Mouse (Mus musculus) macrophage (primary cell): Measurements from ENCODE around the gene Gm43064. TPM values are rescaled to one million over a fixed set of nuclear protein-coding genes. Genes with fewer than 3 reads are reported as not detected.

Experiments used
- polyA plus RNA-seq: library from polyadenylated mRNA; stranded (reverse); fragments of 250-400 nt; gene quantifications from 3 replicates; pipeline ENCODE4 v1.2.4, GENCODE M21; 2018; ENCODE audit warnings: inconsistent platforms

Gene Gm43064
- polyA plus RNA-seq, 1 experiment from 2014 or later = not detected

Other genes with a start within 250 kb of the Gm43064 start
- not detected in 3 replicates for gene Syt6, start 234.3 kb upstream of the Gm43064 start, polyA plus RNA-seq
- gene Atg4a-ps, start 163.5 kb upstream of the Gm43064 start, polyA plus RNA-seq = 0.18 to 0.29 TPM (median 0.23 TPM) in 3 replicates
- gene Olfml3, start 71.6 kb upstream of the Gm43064 start, polyA plus RNA-seq = 0.04 to 0.85 TPM (median 0.12 TPM) in 3 replicates
- not detected in 3 replicates for gene Gm10964, start 70.2 kb upstream of the Gm43064 start, polyA plus RNA-seq
- 29.3 to 50.0 TPM (median 35.0 TPM) in 3 replicates for gene Hipk1, start 18.0 kb upstream of the Gm43064 start, polyA plus RNA-seq
- gene Dclre1b, start 129 bp upstream of the Gm43064 start, polyA plus RNA-seq = 4.8 to 7.4 TPM (median 5.8 TPM) in 3 replicates
- 5.2 to 11.4 TPM (median 9.4 TPM) in 3 replicates for gene Ap4b1, start 53 bp upstream of the Gm43064 start, polyA plus RNA-seq
- not detected in 3 replicates for gene Bcl2l15, start 23.0 kb downstream of the Gm43064 start, polyA plus RNA-seq
- 18.6 to 55.2 TPM (median 22.4 TPM) in 3 replicates for gene Ptpn22, start 50.2 kb downstream of the Gm43064 start, polyA plus RNA-seq
- gene Rsbn1, start 104.5 kb downstream of the Gm43064 start, polyA plus RNA-seq = 7.3 to 9.9 TPM (median 7.8 TPM) in 3 replicates
- 10.5 to 13.4 TPM (median 13.3 TPM) in 3 replicates for gene Phtf1, start 158.5 kb downstream of the Gm43064 start, polyA plus RNA-seq